Comparison of ENCODE assay signal across 10 mouse cellular contexts in genomic region chr5:136888539-136889355, GRCm38 (mm10). TPM values are rescaled to one million over a fixed set of nuclear protein-coding genes. Genes with fewer than 3 reads are reported as not detected.
DNase-seq lines count a peak whose midpoint lies in the region; ATAC-seq and TF ChIP-seq lines count a peak whose summit lies in the region.
"Had no signal": no experiment of that assay in that cellular context is flagged by ENCODE, and none has a peak within 500 bp of the region (broad histone marks: within the 10 kb centered on the region; RNA-seq: fewer than 3 reads in every experiment).

No protein-coding gene starts in this region.

- no peaks in the 10 kb centered on the region for H3K36me3 ChIP-seq in kidney, embryonic 15.5 days
- H3K36me3 ChIP-seq in heart, embryonic 14.5 days (ENCODE audit: control insufficient read depth, insufficient read depth, low read length): no peaks in the 10 kb centered on the region
- H3K36me3 ChIP-seq in limb, embryonic 14.5 days (ENCODE audit: control insufficient read depth, insufficient read depth, low read length): no peaks in the 10 kb centered on the region

- no peaks in the 10 kb centered on the region for H3K9me3 ChIP-seq in kidney, embryonic 15.5 days (replicated peaks)
- H3K9me3 ChIP-seq in heart, embryonic 14.5 days (ENCODE audit: control insufficient read depth, low read length): no peaks in the 10 kb centered on the region
- no peaks in the 10 kb centered on the region for H3K9me3 ChIP-seq in limb, embryonic 14.5 days (ENCODE audit: control insufficient read depth, low read length)

- H3K4me1 ChIP-seq in kidney, embryonic 15.5 days: peaks cover 25% of the 10 kb centered on the region
- peaks cover 4 to 6% of the 10 kb centered on the region in 2 experiments; a peak in 3 of 4 replicates for H3K4me1 ChIP-seq in heart, embryonic 14.5 days (ENCODE audit: control insufficient read depth in 2 of 2, insufficient read depth in 2 of 2, low read length in 2 of 2)
- H3K4me1 ChIP-seq in limb, embryonic 14.5 days (ENCODE audit: control insufficient read depth, insufficient read depth, low read length): 0 out of 2 replicates have a peak, but pooled peaks cover 3% of the 10 kb centered on the region

- peak overlapping the region; percentile 84 for H3K27ac ChIP-seq in kidney, embryonic 15.5 days
- H3K27ac ChIP-seq in heart, embryonic 14.5 days (replicated peaks in 1 of 2; ENCODE audit: control insufficient read depth in 1 of 2, insufficient read depth in 1 of 2, low read depth in 2 of 2, low read length in 2 of 2): peak overlapping the region; percentile 45 to 57
- 0 out of 2 replicates have a peak overlapping the region, but pooled peaks have one; percentile 4 for H3K27ac ChIP-seq in limb, embryonic 14.5 days (replicated peaks; ENCODE audit: low read depth, low read length)

- no peak for DNase-seq in kidney, adult 11 months
- DNase-seq in embryo, embryonic 9.5 days (ENCODE audit: extremely low spot score): peak; percentile 35
- peak; percentile 32 for DNase-seq in limb, embryonic 14.5 days (ENCODE audit: low spot score)
- DNase-seq in gastrocnemius, adult 8-10 months (ENCODE audit: low spot score in 2 of 2): no peak
- no peak for DNase-seq in urinary bladder, postnatal 25 days (ENCODE audit: low spot score)
- no peak for DNase-seq in thymus, postnatal 25 days
- DNase-seq: cerebellum, adult 9-10 months had no signal

- TF ChIP-seq POLR2A in limb, embryonic 14.5 days (IDR thresholded peaks at IDR 0.05; ENCODE audit: borderline replicate concordance, extremely low read depth, insufficient read depth, insufficient read length): no peak

- peak overlapping the region; percentile 44 for H3K4me2 ChIP-seq in kidney, embryonic 15.5 days
- peak overlapping the region; percentile 41 for H3K4me2 ChIP-seq in heart, embryonic 14.5 days (ENCODE audit: low read length)
- H3K4me2 ChIP-seq in limb, embryonic 14.5 days (replicated peaks; ENCODE audit: low read depth, low read length, severe bottlenecking): no peak overlapping the region

- no peak for ATAC-seq in kidney, embryonic 15.5 days (replicated peaks; ENCODE audit: low FRiP score)
- no peak for ATAC-seq in heart, embryonic 14.5 days (ENCODE audit: insufficient number of reproducible peaks, insufficient read depth, low FRiP score, low read depth)
- ATAC-seq in limb, embryonic 14.5 days (ENCODE audit: low FRiP score, low read depth): no peak

- WGBS in kidney, embryonic 15.5 days: 36% methylated on average over 19 of the region's 19 CpGs
- 46% methylated on average over 19 of the region's 19 CpGs for WGBS in heart, embryonic 14.5 days
- 44% methylated on average over 19 of the region's 19 CpGs for WGBS in limb, embryonic 14.5 days

- peaks cover 8% of the 10 kb centered on the region for H3K27me3 ChIP-seq in kidney, embryonic 15.5 days
- peaks cover 10% of the 10 kb centered on the region for H3K27me3 ChIP-seq in heart, embryonic 14.5 days (ENCODE audit: control insufficient read depth, insufficient read depth, low read length)
- no peaks in the 10 kb centered on the region for H3K27me3 ChIP-seq in limb, embryonic 14.5 days (ENCODE audit: control insufficient read depth, insufficient read depth, low read length)

- H3K4me3 ChIP-seq in kidney, embryonic 15.5 days (replicated peaks): no peak overlapping the region
- H3K4me3 ChIP-seq in heart, embryonic 14.5 days (ENCODE audit: control insufficient read depth in 1 of 2, insufficient read depth in 1 of 2, low read depth in 1 of 2, low read length in 2 of 2): peak overlapping the region in 1 of 2 experiments; percentile 8; a peak in 1 of 4 replicates
- H3K4me3 ChIP-seq in limb, embryonic 14.5 days (replicated peaks; ENCODE audit: low read length): no peak overlapping the region

- no peak overlapping the region for H3K9ac ChIP-seq in kidney, embryonic 15.5 days
- no peak overlapping the region for H3K9ac ChIP-seq in heart, embryonic 14.5 days (ENCODE audit: low read length)
- H3K9ac ChIP-seq in limb, embryonic 14.5 days (ENCODE audit: low read depth, low read length, severe bottlenecking): no peak overlapping the region

RNA-seq across cellular contexts. Expression of gene Col26a1, which starts 5.7 kb away (rescaled TPM):
- 51.1 and 62.5 TPM in 2 replicates for polyA plus RNA-seq in kidney, embryonic 15.5 days (2015; fragmentation: Nextera tagmentation; extraction: Ambion mirVana)
- polyA plus RNA-seq in heart, embryonic 14.5 days (2014; fragmentation: Nextera tagmentation; extraction: Ambion mirVana): 7.8 and 14.2 TPM in 2 replicates
- polyA plus RNA-seq in limb, embryonic 14.5 days (2012; rRNA removed): 219 and 265 TPM in 2 replicates
- polyA plus RNA-seq in limb, embryonic 14.5 days (2014; fragmentation: Nextera tagmentation; extraction: Ambion mirVana): 85.5 and 109 TPM in 2 replicates
- total RNA-seq in gastrocnemius, adult 8-10 months (2022): 1 to 10 TPM in 1 of 4 experiments, under 1 TPM in 3; 0.19 to 1.0 (median 0.28) TPM
- total RNA-seq: megakaryocyte-erythroid progenitor cell, adult 5-6 weeks had no signal

RNA-seq across cellular contexts. Expression of gene Ift22, which starts 19.2 kb away (rescaled TPM):
- 74.0 and 78.8 TPM in 2 replicates for polyA plus RNA-seq in kidney, embryonic 15.5 days (2015; fragmentation: Nextera tagmentation; extraction: Ambion mirVana)
- 37.5 and 45.9 TPM in 2 replicates for polyA plus RNA-seq in heart, embryonic 14.5 days (2014; fragmentation: Nextera tagmentation; extraction: Ambion mirVana)
- polyA plus RNA-seq in limb, embryonic 14.5 days (2012; rRNA removed): 23.4 and 28.8 TPM in 2 replicates
- polyA plus RNA-seq in limb, embryonic 14.5 days (2014; fragmentation: Nextera tagmentation; extraction: Ambion mirVana): 56.6 and 58.9 TPM in 2 replicates
- total RNA-seq in gastrocnemius, adult 8-10 months (2022): 1 to 10 TPM; 4.7 to 6.6 (median 5.5) TPM

Comparison
In these comparisons a context has a peak if more than half of its experiments do, and no peak if none do; other contexts are left out.
1. H3K27ac ChIP-seq: peak in every context shown above with its lines; median percentile 84 in kidney, embryonic 15.5 days; 51 in heart, embryonic 14.5 days; 4 in limb, embryonic 14.5 days.
2. DNase-seq: peak in embryo, embryonic 9.5 days (single experiment) and limb, embryonic 14.5 days (single experiment); none in kidney, adult 11 months (single experiment), gastrocnemius, adult 8-10 months (0 of 2), urinary bladder, postnatal 25 days (single experiment) and thymus, postnatal 25 days (single experiment).